Mouse (Mus musculus) ES-E14 (cell line): ENCODE results near the gene Cryzl1.

Experiments
- CHD2 ChIP-seq: IDR thresholded peaks from 2 replicates; pipeline ENCODE4 v1.6.1; 2014; ENCODE audit warnings: mild to moderate bottlenecking, low read depth, low read length, inconsistent platforms
- HCFC1 ChIP-seq: IDR thresholded peaks from 2 replicates; pipeline ENCODE4 v1.6.1; 2012; ENCODE audit warnings: low read length, inconsistent platforms, borderline replicate concordance; ENCODE audit not compliant: insufficient read depth
- MAFK ChIP-seq: IDR thresholded peaks from 2 replicates; pipeline ENCODE4 v1.6.1; 2014; ENCODE audit warnings: mild to moderate bottlenecking, low read depth, low read length, inconsistent platforms; ENCODE audit not compliant: insufficient read depth
- ZC3H11A ChIP-seq: IDR thresholded peaks from 2 replicates; pipeline ENCODE4 v1.6.1; 2012; ENCODE audit warnings: low read depth, mild to moderate bottlenecking, inconsistent platforms, low read length, borderline replicate concordance

DNA sequence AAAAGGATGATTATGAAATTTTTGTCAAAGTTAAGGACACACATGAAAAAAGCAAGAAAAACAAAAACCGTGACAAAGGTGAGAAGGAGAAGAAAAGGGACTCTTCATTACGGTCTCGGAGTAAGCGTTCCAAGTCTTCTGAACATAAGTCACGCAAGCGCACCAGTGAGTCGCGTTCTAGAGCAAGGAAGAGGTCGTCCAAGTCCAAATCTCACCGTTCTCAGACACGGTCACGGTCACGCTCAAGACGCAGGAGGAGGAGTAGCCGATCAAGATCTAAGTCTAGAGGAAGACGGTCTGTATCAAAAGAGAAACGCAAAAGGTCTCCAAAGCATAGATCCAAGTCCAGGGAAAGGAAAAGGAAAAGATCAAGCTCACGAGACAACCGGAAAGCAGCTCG lies 69.0 kb downstream of the Cryzl1 start:
- TF ChIP-seq MAFK (no peak), CHD2 (no peak), HCFC1 (no peak), ZC3H11A (no peak)
